Mouse (Mus musculus): ENCODE measurements around the gene Mob3b.

GRCm38 (mm10) chr4:35150706-35151105 is 6.6 kb downstream of the Mob3b start:
- TF ChIP-seq CTCF (IDR thresholded peaks at IDR 0.05; ENCODE audit: borderline replicate concordance, control insufficient read depth, extremely low read depth, insufficient read depth, low read length, poor library complexity) (no peak), POLR2A (IDR thresholded peaks at IDR 0.05; ENCODE audit: control insufficient read depth, extremely low read depth, insufficient read depth, low read length, poor library complexity) (no peak)
